Mouse (Mus musculus): ENCODE data around the gene Fasn. TPM values are rescaled to one million over a fixed set of nuclear protein-coding genes. Genes with fewer than 3 reads are reported as not detected.

The Fasn gene
- polyA plus RNA-seq, 1 experiment from 2014 or later, result 94.6 TPM

DNA sequence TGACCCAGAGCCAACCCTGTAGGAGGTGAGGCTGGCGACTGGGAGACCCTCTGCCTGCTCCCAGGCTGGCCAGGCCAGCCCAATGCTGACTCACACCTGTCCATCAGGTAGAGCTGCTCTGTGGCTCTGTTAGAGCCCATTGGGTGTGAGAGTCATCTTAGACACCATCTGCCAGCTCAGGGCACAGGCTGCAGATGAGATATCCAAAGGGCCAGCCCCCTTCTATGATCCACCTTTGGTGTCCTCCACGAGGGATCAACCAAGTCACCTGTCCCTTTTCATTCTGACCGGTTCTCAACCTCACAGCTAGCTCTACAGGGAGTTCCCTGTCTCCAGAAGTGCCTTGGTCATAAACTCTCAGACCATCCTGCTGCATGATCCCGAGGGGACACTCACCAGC, 2.0 kb downstream of the Fasn start:
- Histone ChIP-seq H3K4me1 (ENCODE audit: control insufficient read depth, insufficient read depth, low read length) (peaks cover 43% of the 10 kb centered on the region), H3K9ac (ENCODE audit: low read length) (peak overlapping the region; percentile 94), H3K27ac (ENCODE audit: low read depth, low read length) (no peak overlapping the region), H3K4me3 (ENCODE audit: low read depth, low read length) (peak overlapping the region; percentile 88), H3K27me3 (ENCODE audit: control insufficient read depth, insufficient read depth, low read length) (no peaks in the 10 kb centered on the region), H3K9me3 (ENCODE audit: control insufficient read depth, low read length) (no peaks in the 10 kb centered on the region), H3K36me3 (ENCODE audit: control insufficient read depth, insufficient read depth, low read length) (peaks cover 40% of the 10 kb centered on the region), H3K4me2 (peak overlapping the region; percentile 98)
- no peak for DNase-seq (ENCODE audit: low spot score, missing footprints)
- ATAC-seq (ENCODE audit: low FRiP score), result no peak
- 74% methylated on average over 4 of the region's 4 CpGs for WGBS

DNA sequence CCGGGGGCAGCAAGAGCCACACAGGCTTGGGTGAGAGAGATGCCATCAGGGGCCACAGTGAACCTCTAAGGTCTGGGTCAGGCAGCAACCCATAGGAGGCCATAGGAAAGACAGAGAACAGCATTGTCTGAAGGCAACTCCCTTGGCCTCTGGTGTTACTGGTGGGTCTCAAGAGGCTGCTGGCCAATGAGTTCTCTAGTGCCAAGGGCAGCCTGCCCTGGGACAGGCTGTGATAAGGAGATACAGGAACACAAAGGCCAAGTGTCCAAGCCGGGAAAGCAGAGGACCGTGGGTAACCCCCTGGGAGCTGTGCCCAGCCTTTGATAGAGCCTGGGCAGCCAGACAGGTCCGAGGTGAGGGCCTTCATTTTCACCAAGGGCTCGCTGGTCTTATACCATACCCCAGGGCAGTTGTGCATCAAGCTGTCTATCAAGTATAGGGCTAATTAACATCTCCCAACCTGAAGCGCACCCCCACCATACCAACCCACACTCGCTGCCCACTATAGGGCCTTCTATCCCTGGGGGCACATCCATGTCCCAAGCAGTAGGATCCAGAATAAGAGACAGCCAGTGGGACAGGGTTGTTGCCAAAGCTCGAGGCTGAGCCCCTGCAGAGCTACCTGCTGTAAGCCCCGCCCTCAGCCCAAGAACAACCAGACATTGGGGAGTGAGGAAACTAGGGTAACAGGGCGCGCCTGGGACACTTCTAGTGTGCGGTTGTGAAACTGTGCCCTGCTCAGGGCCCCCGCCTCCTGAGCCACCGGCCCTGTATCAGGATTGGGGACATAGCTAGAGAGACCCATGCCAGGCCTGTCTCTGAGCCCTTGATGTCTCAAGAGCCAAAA, 3.0 kb downstream of the Fasn start:
- H3K4me2 ChIP-seq, result peak overlapping the region; percentile 98
- peaks cover 49% of the 10 kb centered on the region for H3K36me3 ChIP-seq (ENCODE audit: control insufficient read depth, insufficient read depth, low read length)
- peaks cover 36% of the 10 kb centered on the region for H3K4me1 ChIP-seq (ENCODE audit: control insufficient read depth, insufficient read depth, low read length)
- no peak for ATAC-seq (ENCODE audit: low FRiP score)
- no peaks in the 10 kb centered on the region for H3K27me3 ChIP-seq (ENCODE audit: control insufficient read depth, insufficient read depth, low read length)
- peak overlapping the region; percentile 94 for H3K9ac ChIP-seq (ENCODE audit: low read length)
- H3K9me3 ChIP-seq (ENCODE audit: control insufficient read depth, low read length), result no peaks in the 10 kb centered on the region
- peak overlapping the region; percentile 88; the same call in 1 of the 2 replicates for H3K4me3 ChIP-seq (ENCODE audit: low read depth, low read length)
- WGBS, result 88% methylated on average over 14 of the region's 14 CpGs
- DNase-seq (ENCODE audit: low spot score, missing footprints), result no peak
- no peak overlapping the region for H3K27ac ChIP-seq (ENCODE audit: low read depth, low read length)

GRCm38 (mm10) chr11:120820546-120820945, 3.8 kb downstream of the Fasn start:
- H3K27ac ChIP-seq (ENCODE audit: low read depth, low read length), result no peak overlapping the region
- no peak overlapping the region for H3K9ac ChIP-seq (ENCODE audit: low read length)
- ATAC-seq (ENCODE audit: low FRiP score), result no peak
- no peak overlapping the region for H3K4me3 ChIP-seq (ENCODE audit: low read depth, low read length)
- whole genome bisulfite sequencing, result 90% methylated on average over 14 of the region's 14 CpGs
- no peak overlapping the region; the same call in 1 of the 2 replicates for H3K4me2 ChIP-seq
- H3K36me3 ChIP-seq (ENCODE audit: control insufficient read depth, insufficient read depth, low read length), result peaks cover 56% of the 10 kb centered on the region
- peaks cover 29% of the 10 kb centered on the region for H3K4me1 ChIP-seq (ENCODE audit: control insufficient read depth, insufficient read depth, low read length)
- H3K9me3 ChIP-seq (ENCODE audit: control insufficient read depth, low read length), result no peaks in the 10 kb centered on the region
- H3K27me3 ChIP-seq (ENCODE audit: control insufficient read depth, insufficient read depth, low read length), result no peaks in the 10 kb centered on the region
- no peak for DNase-seq (ENCODE audit: low spot score, missing footprints)

- DNase-seq (ENCODE audit: low spot score, missing footprints) (no peak), ATAC-seq (ENCODE audit: low FRiP score) (no peak)
- Histone ChIP-seq H3K9ac (ENCODE audit: low read length) (no peak overlapping the region), H3K4me1 (ENCODE audit: control insufficient read depth, insufficient read depth, low read length) (peaks cover 21% of the 10 kb centered on the region), H3K9me3 (ENCODE audit: control insufficient read depth, low read length) (no peaks in the 10 kb centered on the region), H3K27me3 (ENCODE audit: control insufficient read depth, insufficient read depth, low read length) (no peaks in the 10 kb centered on the region), H3K36me3 (ENCODE audit: control insufficient read depth, insufficient read depth, low read length) (peaks cover 62% of the 10 kb centered on the region), H3K4me2 (no peak overlapping the region), H3K4me3 (ENCODE audit: low read depth, low read length) (no peak overlapping the region), H3K27ac (ENCODE audit: low read depth, low read length) (no peak overlapping the region)
- 97% methylated on average over 6 of the region's 6 CpGs for WGBS
Observed at GRCm38 (mm10) chr11:120819556-120819955, 4.8 kb downstream of the Fasn start.

GRCm38 (mm10) chr11:120818251-120818650, 6.1 kb downstream of the Fasn start:
- DNase-seq (ENCODE audit: low spot score, missing footprints) (no peak), ATAC-seq (ENCODE audit: low FRiP score) (no peak)
- H3K27me3 ChIP-seq (ENCODE audit: control insufficient read depth, insufficient read depth, low read length), result no peaks in the 10 kb centered on the region
- no peak overlapping the region for H3K4me2 ChIP-seq
- H3K27ac ChIP-seq (ENCODE audit: low read depth, low read length), result no peak overlapping the region
- peaks cover 21% of the 10 kb centered on the region for H3K4me1 ChIP-seq (ENCODE audit: control insufficient read depth, insufficient read depth, low read length)
- H3K36me3 ChIP-seq (ENCODE audit: control insufficient read depth, insufficient read depth, low read length), result peaks cover 75% of the 10 kb centered on the region
- H3K9ac ChIP-seq (ENCODE audit: low read length), result no peak overlapping the region
- 96% methylated on average over 13 of the region's 13 CpGs for WGBS
- H3K4me3 ChIP-seq (ENCODE audit: low read depth, low read length), result no peak overlapping the region
- no peaks in the 10 kb centered on the region for H3K9me3 ChIP-seq (ENCODE audit: control insufficient read depth, low read length)

GRCm38 (mm10) chr11:120817358-120817757, 7.0 kb downstream of the Fasn start:
- ATAC-seq (ENCODE audit: low FRiP score), result no peak
- no peak overlapping the region for H3K4me3 ChIP-seq (ENCODE audit: low read depth, low read length)
- no peak for DNase-seq (ENCODE audit: low spot score, missing footprints)
- 94% methylated on average over 6 of the region's 6 CpGs for WGBS
- no peaks in the 10 kb centered on the region for H3K27me3 ChIP-seq (ENCODE audit: control insufficient read depth, insufficient read depth, low read length)
- H3K9me3 ChIP-seq (ENCODE audit: control insufficient read depth, low read length), result no peaks in the 10 kb centered on the region
- H3K36me3 ChIP-seq (ENCODE audit: control insufficient read depth, insufficient read depth, low read length), result peaks cover 84% of the 10 kb centered on the region
- no peak overlapping the region for H3K4me2 ChIP-seq
- peaks cover 14% of the 10 kb centered on the region for H3K4me1 ChIP-seq (ENCODE audit: control insufficient read depth, insufficient read depth, low read length)
- no peak overlapping the region for H3K27ac ChIP-seq (ENCODE audit: low read depth, low read length)
- H3K9ac ChIP-seq (ENCODE audit: low read length), result no peak overlapping the region

GRCm38 (mm10) chr11:120812068-120812467, 12.3 kb downstream of the Fasn start:
- Histone ChIP-seq H3K4me1 (ENCODE audit: control insufficient read depth, insufficient read depth, low read length) (no peaks in the 10 kb centered on the region), H3K27me3 (ENCODE audit: control insufficient read depth, insufficient read depth, low read length) (no peaks in the 10 kb centered on the region), H3K4me2 (no peak overlapping the region), H3K9ac (ENCODE audit: low read length) (no peak overlapping the region), H3K27ac (ENCODE audit: low read depth, low read length) (no peak overlapping the region), H3K36me3 (ENCODE audit: control insufficient read depth, insufficient read depth, low read length) (peaks cover 89% of the 10 kb centered on the region), H3K9me3 (ENCODE audit: control insufficient read depth, low read length) (no peaks in the 10 kb centered on the region), H3K4me3 (ENCODE audit: low read depth, low read length) (no peak overlapping the region)
- no peak for DNase-seq (ENCODE audit: low spot score, missing footprints)
- ATAC-seq (ENCODE audit: low FRiP score), result no peak
- 97% methylated on average over 16 of the region's 16 CpGs for WGBS

- Histone ChIP-seq H3K27ac (ENCODE audit: low read depth, low read length) (no peak overlapping the region), H3K27me3 (ENCODE audit: control insufficient read depth, insufficient read depth, low read length) (no peaks in the 10 kb centered on the region), H3K4me1 (ENCODE audit: control insufficient read depth, insufficient read depth, low read length) (no peaks in the 10 kb centered on the region), H3K9me3 (ENCODE audit: control insufficient read depth, low read length) (no peaks in the 10 kb centered on the region), H3K9ac (ENCODE audit: low read length) (no peak overlapping the region), H3K4me2 (no peak overlapping the region), H3K4me3 (ENCODE audit: low read depth, low read length) (no peak overlapping the region), H3K36me3 (ENCODE audit: control insufficient read depth, insufficient read depth, low read length) (peaks cover 63% of the 10 kb centered on the region)
- 94% methylated on average over 12 of the region's 12 CpGs for WGBS
- ATAC-seq (ENCODE audit: low FRiP score), result no peak
- no peak for DNase-seq (ENCODE audit: low spot score, missing footprints)
Observed at GRCm38 (mm10) chr11:120808010-120808409, 16.3 kb downstream of the Fasn start.

- Histone ChIP-seq H3K4me3 (ENCODE audit: low read depth, low read length) (no peak overlapping the region), H3K27me3 (ENCODE audit: control insufficient read depth, insufficient read depth, low read length) (no peaks in the 10 kb centered on the region), H3K9me3 (ENCODE audit: control insufficient read depth, low read length) (no peaks in the 10 kb centered on the region), H3K4me2 (no peak overlapping the region), H3K36me3 (ENCODE audit: control insufficient read depth, insufficient read depth, low read length) (peaks cover 40% of the 10 kb centered on the region), H3K27ac (ENCODE audit: low read depth, low read length) (no peak overlapping the region), H3K4me1 (ENCODE audit: control insufficient read depth, insufficient read depth, low read length) (no peaks in the 10 kb centered on the region), H3K9ac (ENCODE audit: low read length) (no peak overlapping the region)
- DNase-seq (ENCODE audit: low spot score, missing footprints) (no peak), ATAC-seq (ENCODE audit: low FRiP score) (no peak)
- 89% methylated on average over 7 of the region's 7 CpGs for WGBS
Observed at GRCm38 (mm10) chr11:120805375-120806298, 18.7 kb downstream of the Fasn start.
